Mouse (Mus musculus) layer of hippocampus, postnatal 10 days (tissue): ENCODE measurements around the gene Slamf6. TPM values are rescaled to one million over a fixed set of nuclear protein-coding genes. Genes with fewer than 3 reads are reported as not detected.
"Not testable (repeated sequence)": the region's sequence is repeated elsewhere in the genome, so short reads cannot be mapped to it uniquely, and the experiment has no call there.

Experiments
- DNase-seq, 2 experiments: peaks; one replicate each; pipeline ENCODE4 v3.0.0; 2021; ENCODE audit warnings: low spot score in 2 of 2
- long read RNA-seq: library from polyadenylated mRNA; stranded (forward); transcript quantifications from one replicate; pipeline ENCODE4 v2.0.0, GENCODE M21; 2023
- total RNA-seq, 2 experiments: library from RNA; stranded (reverse); gene quantifications; 2 replicates each; pipeline ENCODE4 v1.2.3; 2021

Gene Slamf6
- total RNA-seq = under 1 TPM in 1 of 2 experiments, not detected in 1; 0.27 TPM
- long read RNA-seq = 0 reads

DNA sequence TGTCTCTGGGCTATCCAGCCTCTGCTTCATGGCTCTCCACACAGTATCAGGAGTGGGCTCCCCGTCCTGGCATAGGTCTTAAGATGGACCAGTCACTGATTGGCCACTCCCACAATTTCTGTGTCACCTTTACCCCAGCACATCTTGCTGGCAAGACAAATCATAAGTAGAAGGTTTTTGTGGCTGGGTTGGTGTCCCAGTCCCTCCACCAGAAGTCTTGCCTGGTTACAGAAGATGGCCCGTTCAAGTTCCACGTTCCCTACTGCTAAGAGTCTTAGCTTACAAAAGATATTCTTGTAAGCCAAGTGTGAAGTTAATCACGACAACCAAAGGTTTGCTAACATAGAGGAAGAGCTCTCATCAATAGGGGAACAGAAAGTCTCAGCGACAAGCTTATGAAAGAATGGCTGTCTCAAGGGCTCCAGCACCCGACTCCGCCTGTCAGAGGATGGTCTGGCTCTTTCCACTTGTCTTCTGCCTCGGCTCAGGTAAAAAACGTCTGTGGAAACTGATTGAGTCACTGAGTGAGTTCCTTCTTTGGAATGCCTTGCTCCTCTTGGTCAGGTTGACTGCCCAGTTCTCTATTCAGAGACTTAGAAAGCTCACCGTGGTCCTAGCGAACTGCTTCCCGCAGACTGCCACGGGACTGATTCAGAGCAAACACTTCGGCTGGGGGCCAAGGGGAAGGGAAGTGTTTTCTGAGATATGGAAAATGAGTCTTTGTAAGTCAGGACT, at the start of gene Slamf6:
TSS of gene Slamf6 (plus strand) at position 211 of the 735 bp plus-strand sequence.
- DNase-seq = no peak

DNA sequence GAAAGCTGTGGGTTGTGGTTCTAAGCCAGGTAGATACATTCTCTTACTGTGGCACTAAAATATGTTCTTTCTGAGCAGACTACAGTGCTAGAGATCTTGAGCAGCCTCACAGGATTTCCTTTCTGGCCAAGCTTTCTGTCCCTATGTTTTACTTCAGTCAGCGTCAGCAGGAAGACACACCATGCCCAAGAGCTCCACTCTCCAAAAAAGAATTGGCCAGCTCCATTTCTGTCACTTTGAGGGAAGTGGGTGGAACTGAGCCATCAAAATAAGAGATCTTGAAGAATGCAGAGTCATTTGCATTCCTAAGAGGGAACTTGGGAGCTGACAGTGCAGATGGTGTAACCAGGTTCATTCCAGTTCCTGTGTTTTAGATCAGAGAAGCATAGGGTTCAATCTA, 30.3 kb upstream of the Slamf6 start:
- DNase-seq = no peak

DNA sequence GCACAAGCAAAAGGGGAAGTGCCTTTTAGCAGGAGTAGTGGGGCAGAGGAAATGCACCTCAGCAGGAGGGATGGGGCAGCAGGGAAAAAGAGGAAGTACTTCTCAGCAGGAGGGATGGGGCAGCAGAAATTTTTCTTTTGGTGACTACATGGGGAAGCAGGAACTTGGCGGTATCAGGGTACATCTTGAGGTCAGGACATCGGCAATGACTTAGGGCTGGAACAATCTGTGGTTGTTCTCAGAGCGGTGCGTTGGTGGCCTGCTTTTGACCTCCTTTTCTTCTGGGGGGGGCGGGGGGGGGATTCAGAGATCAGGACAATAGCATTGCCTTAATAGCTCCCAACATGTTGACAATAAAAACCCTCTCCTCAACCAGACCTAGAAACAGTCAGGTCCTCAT, 22.0 kb upstream of the Slamf6 start, which contains the start of gene Gm10521:
TSS of gene Gm10521 (plus strand) at position 301 of the 400 bp plus-strand sequence.
- not testable (repeated sequence) for DNase-seq

DNA sequence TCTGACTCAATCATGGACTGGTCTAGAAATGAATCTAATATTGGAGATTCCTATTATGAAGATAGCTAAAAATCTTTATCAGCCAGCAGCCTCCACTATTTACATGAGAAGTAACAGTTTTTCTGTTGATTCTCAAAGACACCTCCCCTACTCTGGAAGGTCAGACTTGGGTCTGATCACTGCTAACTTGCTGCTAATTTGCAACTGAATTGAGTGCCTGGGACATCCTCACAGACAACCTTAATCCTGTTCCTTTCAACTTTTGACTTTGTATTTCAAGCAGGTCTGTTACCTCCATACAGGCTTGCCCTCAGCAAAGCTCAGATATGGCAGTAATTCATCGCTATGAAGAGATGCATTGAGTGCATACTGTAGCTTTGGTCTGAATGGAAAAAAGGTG, 13.3 kb upstream of the Slamf6 start:
- DNase-seq = no peak

DNA sequence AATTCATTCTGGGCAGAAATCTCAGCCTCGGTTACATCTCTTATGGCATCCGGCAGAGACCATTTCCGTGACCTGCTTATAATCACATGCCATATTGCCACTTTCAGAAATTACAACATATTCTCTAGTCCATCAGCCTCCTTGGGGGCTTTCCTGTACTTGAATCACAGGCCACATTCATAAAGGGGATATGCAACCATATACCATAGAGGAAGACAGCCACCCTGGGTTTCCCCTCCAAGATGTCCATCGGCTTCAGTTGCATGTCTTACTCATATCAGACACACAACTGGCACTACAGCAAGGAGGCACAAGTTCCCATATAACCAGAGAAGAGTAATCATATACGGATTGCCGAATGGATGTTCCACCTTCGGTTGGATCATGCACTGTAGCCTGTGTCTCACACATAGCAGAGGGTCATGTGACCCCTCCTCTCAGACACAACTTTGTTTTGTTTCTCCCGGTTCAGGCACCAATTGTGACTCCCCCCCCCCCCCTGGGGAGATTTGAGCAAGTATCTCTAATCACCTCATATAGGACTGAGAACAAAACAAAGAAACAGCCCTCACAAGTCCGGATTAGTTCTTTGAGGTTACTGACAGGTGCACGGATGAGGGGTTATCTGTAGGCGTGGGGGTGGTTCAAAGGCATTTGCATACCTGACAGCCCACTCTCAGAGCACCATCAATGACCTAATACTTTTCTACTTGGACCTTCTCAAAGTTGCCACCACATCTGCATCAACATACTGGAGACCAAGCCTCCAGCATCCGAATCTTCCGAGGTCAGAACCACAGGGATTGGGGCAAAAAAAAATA, 1.5 kb upstream of the Slamf6 start:
- DNase-seq = no peak

DNA sequence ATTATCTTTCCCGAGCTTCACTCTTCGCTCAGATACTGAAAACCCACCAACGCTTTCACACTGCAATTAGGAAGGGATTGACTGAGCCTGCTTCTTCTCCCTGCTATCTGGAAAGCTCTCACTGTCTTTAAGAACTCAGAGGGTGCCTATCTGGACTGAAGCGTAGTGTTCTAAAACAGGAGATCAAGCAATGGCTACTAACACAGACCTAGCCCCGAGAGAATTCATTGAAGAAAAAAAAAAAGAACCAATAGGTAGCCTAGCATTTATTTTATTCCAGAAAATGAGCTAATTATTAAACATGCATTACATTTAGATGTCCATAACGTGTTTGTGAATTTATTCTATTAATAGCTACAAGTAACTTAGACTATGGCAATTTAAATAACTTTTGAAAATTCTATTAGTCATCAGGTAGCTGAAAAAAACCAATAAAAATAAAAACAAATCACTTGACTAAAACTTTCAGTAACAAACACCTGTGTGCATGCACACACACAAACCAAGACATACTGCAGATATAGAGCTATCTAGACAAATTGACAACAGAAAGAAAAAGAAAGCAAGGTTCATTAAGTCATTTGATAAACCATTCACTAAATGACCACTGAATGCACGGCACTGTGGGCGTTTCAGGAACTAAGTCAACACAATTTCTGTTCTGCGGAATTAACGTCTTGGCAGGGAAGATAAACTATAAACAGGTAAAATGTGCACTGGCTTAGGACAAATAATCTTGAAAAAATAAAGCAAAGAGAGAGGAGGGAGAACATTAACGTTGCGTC, 1.0 kb downstream of the Slamf6 start:
- no peak for DNase-seq

DNA sequence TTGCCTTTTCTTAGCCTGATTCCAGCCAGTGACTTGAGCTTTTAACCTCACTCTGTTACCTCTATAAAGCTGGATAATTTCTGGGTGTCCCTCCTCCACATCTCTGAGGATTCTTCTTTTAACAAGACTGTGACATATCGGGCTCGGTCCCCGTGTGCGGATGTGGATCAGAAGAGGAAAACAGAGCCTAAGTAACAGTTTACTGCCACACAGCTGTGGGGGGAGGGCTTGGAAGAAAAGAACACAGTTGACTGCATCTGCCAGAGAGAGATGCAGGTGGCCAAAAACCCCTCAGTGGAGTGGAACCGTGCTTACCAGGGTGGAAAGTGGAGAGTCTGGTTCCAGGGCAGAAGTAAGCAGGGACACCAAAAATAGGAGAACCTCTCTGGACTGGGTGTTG, 1.9 kb downstream of the Slamf6 start:
- DNase-seq = no peak

DNA sequence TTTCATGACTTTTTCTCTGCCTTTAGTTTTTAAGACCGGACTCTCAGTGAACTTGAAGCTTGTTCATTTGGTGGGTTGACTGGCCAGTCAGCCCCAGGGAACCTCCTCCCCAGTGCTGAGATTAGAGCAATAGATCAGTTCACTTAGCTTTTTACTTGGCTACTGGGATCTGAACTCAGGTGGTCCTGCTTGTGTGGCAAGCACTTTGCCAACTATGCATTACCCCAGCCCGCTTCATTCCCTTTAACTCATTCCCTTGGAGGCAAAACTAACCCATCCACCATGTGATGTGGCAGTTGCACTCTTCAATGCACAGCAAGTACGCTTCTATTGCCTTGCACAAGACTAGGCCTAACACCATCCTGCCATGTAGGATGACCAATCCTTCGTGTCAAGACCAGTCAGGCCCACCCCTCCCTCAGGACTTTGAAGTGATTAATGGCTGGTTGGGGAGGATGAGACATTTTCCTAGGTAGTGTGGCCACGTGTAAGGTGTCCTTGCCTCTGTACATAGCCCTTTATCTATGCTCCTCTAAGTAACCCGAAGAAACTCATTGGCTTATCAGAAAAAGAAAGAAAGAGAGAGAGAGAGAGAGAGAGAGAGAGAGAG, 2.7 kb downstream of the Slamf6 start:
- DNase-seq = no peak

DNA sequence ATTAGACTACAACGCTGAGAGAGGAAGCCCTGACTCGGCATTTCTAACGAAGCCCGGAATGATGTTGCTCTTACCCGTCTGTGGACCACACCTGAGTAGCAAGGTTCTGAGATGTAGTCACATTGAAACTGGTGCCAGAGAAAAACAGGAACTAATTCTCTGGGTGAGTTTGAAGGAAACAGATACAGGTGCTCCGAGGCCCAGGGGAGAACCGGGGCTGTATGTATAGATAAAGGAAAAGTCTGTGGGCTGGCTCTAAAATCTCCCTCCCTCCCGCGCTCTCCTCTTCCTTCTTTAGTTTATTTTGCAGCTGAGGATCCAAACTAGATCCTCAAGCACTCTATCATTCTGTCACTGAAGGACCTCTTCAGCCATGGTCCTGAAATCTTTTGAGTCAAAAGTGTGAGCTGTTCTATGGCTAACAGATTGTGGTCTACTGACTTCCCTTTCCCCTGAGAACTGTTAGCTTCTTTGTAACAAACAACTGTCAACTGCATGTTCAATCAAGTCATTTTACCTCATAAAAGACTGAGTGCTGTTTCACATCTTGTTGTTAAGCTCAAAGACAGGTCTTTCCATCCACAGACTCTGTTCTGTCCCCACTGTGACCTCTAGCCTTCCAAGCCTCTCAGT, 3.8 kb downstream of the Slamf6 start:
- DNase-seq = no peak

DNA sequence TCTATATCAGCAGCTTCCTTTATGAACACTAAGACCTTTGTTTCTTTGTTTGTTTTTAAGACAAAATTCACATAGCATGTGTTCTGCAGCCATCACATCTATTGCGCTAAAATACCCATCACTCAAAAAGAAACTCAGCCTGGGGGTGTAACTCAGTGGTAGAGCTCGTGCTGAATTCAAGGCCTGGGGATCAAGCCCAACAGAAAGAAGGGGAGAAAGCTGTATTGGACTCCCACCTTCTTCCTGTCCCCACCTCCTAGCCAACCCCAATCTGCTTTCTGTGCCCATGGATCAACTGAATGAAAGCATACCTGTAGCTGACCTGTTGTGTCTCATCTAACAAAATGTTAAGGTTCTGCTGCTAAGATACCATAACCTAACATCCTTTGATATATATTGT, 4.3 kb downstream of the Slamf6 start:
- no peak for DNase-seq

DNA sequence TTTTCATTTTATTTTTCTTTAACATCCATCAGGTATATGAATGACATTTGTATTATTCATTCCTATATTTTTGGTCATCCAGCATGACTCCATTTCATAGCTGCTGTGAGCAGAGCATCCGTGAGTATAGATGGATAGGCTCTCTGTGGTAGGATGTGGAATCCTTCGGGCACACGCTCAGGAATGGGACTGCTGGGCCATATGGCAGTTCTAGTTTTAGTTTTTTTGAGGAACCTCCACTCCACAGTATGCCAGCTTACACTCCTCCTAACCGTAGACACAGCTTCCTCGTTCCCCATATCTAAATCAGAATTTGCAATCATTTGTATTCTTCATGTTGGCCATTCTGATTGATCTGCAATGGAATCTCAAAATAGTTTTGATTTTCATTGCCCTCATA, 5.5 kb downstream of the Slamf6 start:
- DNase-seq = no peak

DNA sequence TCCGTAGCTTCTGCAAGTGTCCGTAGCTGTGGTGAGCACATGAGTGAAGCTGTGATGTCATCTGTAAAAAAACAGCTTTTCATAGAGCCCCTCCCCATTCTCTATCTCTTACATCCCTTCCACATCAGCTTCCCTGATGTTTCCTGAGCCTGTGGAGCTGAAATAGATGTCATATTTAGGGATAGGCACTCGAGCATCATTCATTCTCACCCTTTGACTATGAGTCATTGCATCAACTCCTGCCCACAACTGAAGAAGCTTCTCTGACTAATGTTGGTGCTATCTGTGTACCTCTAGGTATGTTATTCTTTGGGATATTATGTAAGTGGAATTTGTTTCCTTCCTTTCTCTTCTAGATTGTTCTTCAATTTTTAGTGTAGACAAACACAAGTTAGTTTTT, 7.6 kb downstream of the Slamf6 start:
- DNase-seq = no peak

DNA sequence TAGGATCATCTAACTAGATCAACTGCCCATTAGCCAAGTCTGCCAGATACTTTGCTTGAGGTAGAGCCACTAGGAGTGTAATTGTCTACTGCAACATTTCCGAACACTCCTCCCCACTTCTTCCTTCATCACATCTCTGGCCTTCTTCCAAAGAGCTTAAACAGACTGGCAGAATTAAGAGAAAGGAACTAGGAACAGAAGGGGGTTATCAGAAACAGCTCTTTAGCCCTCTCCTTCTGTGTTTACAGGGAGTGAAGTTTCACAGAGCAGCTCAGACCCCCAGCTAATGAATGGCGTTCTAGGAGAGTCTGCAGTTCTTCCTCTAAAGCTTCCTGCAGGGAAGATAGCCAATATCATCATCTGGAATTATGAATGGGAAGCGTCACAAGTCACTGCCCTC, 16.5 kb downstream of the Slamf6 start:
- no peak for DNase-seq

DNA sequence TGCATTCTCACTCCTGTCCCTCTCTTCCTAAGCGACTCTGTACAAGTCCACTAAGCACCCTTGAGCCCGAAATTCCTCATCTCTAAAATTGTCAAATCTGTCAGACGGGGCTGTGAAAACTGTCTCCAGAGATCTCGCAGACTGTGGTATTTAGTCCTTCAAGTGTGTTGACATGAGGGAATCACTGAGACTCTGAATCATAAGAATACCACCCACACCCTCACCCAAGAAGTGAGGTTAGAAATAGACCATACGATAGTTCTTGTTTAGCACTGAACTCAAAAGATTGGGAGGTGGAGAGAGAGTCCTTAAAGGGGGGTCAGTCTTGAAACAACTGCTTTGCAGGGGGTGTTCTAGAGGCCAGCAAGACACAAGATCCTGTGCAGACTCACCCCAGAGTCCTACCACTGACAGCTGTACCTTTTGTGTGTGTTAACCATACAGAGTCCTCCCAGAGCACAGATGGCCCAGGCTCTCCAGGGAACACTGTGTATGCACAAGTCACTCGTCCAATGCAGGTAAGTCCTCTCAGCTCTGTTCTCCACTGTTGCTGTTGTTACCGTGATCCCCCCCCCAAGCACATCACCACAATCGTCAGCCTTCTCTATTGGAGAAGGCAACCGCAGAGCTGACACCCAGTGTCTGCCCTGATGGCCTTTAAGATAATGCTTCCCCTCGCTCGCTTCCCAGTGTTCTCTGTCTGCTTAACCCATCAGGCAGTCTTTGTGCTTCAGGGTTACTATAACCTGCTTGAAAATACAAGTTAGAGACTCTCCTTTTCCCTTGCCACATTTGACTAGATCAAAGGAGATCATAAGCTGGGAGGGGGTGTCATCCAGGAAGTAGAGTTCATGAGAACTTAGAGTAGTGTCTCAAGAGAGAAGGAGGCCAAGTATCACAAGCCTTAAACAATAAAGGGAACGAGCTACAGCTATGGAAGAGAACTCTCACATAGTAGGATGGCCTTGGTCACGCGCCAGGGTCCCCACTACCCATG, 21.9 kb downstream of the Slamf6 start:
- DNase-seq = no peak

DNA sequence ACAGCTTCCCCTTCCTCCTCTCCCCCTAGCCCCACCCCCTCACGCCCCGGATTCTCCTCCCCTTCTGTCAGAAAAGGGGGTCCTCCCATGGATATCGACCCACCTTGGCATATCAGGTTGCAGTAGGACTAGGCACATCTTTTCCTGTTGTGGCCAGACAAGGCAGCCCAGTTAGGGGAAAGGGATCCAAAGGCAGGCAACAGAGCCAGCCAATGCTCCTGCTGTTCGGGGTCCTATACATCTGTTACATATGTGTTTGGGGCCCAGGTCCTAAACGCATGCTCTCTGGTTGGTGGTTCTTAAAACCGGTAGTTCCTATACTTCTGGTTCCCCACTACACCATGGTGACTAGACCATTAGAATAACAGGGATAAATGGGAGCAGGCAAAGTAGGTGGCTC, 23.3 kb downstream of the Slamf6 start:
- no peak for DNase-seq

DNA sequence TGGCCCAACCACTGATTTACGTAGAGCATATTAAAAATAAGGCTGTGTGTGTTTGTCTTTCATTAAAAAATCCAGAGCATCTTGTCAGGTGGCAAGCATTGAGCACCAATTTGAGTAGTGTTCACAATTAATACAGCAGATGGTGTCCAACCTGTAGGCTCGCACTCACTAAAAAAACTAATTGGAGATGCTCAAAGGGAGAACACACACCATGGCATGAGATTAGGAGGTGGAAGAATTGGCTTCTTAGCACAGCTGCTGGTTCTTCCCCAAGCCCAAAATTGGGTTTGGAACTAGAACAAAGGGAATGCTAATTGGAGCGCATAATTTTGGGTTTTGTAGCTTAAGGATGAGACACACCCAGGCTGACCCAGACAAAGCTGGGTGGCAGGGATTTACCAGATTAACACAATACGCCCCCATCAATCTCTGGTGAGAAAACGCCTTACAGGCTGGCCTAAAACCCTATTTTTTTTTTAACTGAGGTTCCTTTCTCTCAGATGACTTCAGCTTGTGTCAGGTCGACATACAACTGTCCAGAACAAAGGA, 29.2 kb downstream of the Slamf6 start:
- no peak for DNase-seq

DNA sequence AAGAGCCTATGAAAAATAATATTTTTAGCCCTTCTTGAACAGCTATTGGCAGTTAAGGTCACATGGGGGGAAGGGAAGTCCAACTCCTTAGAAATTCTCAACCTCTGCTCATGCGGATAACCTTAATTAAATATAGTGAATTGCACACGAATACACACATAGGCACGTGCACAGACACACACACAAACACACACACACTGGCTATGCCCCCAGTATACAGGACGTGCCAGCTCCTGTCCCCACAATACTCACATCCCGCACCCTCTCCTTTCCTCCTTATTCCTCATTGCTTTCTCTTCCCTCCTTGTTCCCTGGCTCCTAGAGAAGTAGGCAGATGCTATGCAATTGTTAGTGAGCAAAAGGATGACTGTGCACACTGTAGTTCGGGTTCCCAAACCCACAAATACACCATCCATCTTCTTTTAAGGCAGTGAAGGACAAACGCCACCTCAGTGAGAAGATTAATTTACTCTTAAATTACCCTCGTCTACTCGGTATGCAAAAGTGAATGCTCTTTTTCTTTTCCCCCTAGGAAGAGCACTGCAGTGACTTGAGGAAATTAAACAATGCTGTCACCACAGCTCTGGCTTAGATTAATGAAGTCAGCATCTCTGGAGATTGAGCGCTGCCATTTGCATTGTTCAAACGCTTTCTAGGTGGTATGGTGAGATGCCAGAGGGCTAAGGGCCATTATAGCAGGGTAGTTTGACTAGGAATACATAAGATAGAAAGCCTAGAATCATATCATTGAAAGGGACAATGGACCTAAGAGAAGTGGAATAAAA, 31.0 kb downstream of the Slamf6 start:
- DNase-seq = no peak

DNA sequence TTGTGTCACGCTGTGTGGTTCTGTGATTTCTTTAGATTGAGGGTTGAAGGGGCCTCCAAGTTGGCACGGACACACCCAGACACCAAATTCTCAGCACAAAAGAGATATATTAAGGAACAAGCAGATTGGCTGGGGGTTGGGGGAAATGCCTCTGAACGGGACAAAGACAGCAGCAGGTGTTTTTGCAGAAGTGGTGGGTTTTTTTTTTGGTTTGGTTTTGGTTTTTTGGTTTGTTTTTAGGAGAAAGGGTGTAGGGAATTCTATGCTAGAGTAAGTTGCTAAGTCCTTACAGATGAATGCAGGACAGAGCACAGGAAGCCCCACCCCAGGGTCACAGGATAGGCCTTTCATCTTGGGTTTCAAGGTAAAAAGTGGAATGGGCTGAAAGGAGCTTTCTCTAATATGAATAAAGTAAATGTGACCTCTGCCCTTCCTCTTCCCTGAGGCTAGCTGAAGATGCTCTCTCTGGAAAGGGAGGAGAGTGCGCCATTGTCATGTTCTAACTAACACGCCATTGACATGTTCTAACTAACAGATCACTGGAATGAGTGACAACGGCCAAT, 31.7 kb downstream of the Slamf6 start:
- DNase-seq = no peak
